Mouse (Mus musculus) midbrain, embryonic 10.5 days (tissue): ENCODE data around the gene Plekhg3. TPM values are rescaled to one million over a fixed set of nuclear protein-coding genes. Genes with fewer than 3 reads are reported as not detected.

Experiments
- DNase-seq: peaks from one replicate; pipeline ENCODE4 v3.0.0-alpha.2; 2017; ENCODE audit warnings: low spot score
- H3K27ac ChIP-seq: fragments of 300-500 bp; sonication (generic); replicated peaks from 2 replicates; pipeline ENCODE4 v1.5.1; 2016; ENCODE audit warnings: mild to moderate bottlenecking
- H3K27me3 ChIP-seq: fragments of 300-500 bp; sonication (generic); 2 replicates; pipeline ENCODE4 v1.6.1; 2016; ENCODE audit warnings: low read depth, mild to moderate bottlenecking; ENCODE audit not compliant: poor library complexity, severe bottlenecking
- H3K36me3 ChIP-seq: fragments of 300-500 bp; sonication (generic); 2 replicates; pipeline ENCODE4 v1.6.1; 2016; ENCODE audit warnings: mild to moderate bottlenecking, moderate library complexity
- H3K4me1 ChIP-seq: fragments of 300-500 bp; sonication (generic); 2 replicates; pipeline ENCODE4 v1.6.1; 2016
- H3K4me3 ChIP-seq: fragments of 300-500 bp; sonication (generic); 2 replicates; pipeline ENCODE4 v1.5.1; 2016; ENCODE audit warnings: mild to moderate bottlenecking, moderate library complexity
- H3K9me3 ChIP-seq: fragments of 300-500 bp; sonication (generic); replicated peaks from 2 replicates; pipeline ENCODE4 v1.6.1; 2016; ENCODE audit warnings: mild to moderate bottlenecking
- WGBS: fragments of 180-500 bp; shearing (Covaris S2); methylation state at CpG from one replicate; pipeline ENCODE4 v1.1.7; 2016; 5-methylcytosine and 5-hydroxymethylcytosine counted together
- polyA plus RNA-seq: library from polyadenylated mRNA; unstranded; fragments of >200 nt; fragmentation: Nextera tagmentation; extraction: Ambion mirVana; gene quantifications from 2 replicates; pipeline ENCODE4 v1.2.1, GENCODE M21; 2016

Gene Plekhg3
- polyA plus RNA-seq: 1.1 and 1.5 TPM in 2 replicates

DNA sequence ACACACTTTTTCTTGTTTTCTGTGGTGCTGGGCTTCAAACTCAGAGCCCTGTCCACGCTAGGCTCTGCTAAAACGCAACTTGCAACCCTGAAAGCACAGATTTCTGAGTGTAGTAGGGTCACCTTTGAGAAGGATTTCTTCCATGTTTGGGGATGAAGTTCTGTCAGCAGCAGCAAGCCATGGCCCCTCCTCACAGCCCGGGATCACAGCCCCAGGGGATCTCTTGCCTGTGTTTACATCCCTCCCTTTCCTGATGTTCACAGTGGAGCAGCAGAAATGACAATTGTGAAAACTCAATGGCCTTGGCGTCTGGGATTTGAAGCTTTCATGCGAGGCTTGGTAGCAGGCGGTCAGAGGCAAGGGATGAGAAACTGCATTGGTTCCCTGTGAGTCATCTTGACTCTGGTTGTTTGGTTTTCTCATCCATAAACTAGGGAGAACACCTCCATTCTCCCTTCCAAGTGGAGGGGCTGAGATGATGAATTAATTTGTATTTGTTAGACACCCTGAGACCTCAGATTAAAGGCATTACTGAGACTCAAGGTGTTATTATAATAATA is at the start of gene Plekhg3:
TSS of gene Plekhg3 (plus strand) at position 312 of the 560 bp plus-strand sequence.
- H3K4me3 ChIP-seq: no peak within 1 kb of the TSS
- WGBS: 27% methylated on average over 6 of the region's 6 CpGs
- H3K4me1 ChIP-seq: peaks cover 36% of the 10 kb centered on the region
- no peaks in the 10 kb centered on the region for H3K36me3 ChIP-seq
- no peak for DNase-seq
- H3K9me3 ChIP-seq: no peaks in the 10 kb centered on the region
- H3K27me3 ChIP-seq: peaks cover 73% of the 10 kb centered on the region
- H3K27ac ChIP-seq: no peak within 1 kb of the TSS

DNA sequence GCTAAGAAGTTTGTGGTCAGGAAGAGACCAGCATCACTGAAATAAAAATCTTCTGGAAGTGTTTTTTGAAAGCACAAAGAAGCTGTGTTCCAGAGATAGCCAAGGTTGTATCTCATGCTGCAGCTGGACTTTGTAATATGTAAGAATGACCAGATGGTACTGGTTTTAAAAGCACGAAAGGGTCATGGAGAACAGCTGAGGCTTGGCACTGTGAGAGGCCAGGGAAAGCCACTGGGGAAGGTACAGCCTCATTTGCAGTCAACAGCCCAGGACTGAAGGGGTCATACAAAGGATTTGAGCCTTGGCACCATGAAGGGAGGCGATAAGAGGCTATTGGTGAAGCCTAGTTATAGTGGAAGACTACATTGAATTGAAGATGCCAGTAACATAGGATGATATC is 48.2 kb upstream of the Plekhg3 start:
- no peaks in the 10 kb centered on the region for H3K9me3 ChIP-seq
- no peaks in the 10 kb centered on the region for H3K36me3 ChIP-seq
- DNase-seq: no peak
- WGBS: 80% methylated on average over 2 of the region's 2 CpGs
- H3K4me1 ChIP-seq: peaks cover 15% of the 10 kb centered on the region
- no peak overlapping the region for H3K4me3 ChIP-seq
- H3K27me3 ChIP-seq: no peaks in the 10 kb centered on the region
- H3K27ac ChIP-seq: no peak overlapping the region

DNA sequence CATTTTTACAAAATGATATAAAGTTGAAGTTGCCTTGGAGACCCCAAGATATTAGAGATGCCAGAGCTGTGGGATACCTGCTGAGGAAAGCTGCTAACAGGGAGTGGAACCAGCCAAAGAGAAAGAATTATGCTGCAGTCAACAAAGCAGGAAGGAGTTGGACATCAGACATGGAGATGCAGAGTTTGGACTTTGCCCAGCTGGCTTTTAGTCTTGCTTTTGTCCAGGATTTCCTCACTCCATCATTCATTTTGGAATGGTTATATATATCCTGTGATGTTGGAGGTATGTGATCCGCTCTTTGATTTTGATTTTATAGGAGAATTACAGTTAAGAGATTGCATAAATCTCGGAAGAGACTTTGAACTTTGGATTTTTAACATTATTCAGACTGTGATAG is 47.7 kb upstream of the Plekhg3 start:
- no peak overlapping the region for H3K27ac ChIP-seq
- no peak overlapping the region for H3K4me3 ChIP-seq
- H3K9me3 ChIP-seq: no peaks in the 10 kb centered on the region
- 84% methylated on average over 2 of the region's 2 CpGs for WGBS
- peaks cover 15% of the 10 kb centered on the region for H3K4me1 ChIP-seq
- no peak for DNase-seq
- H3K27me3 ChIP-seq: no peaks in the 10 kb centered on the region
- H3K36me3 ChIP-seq: no peaks in the 10 kb centered on the region

GRCm38 (mm10) chr12:76484881-76485280 is 45.8 kb upstream of the Plekhg3 start:
- Histone ChIP-seq H3K27ac (peak overlapping the region; percentile 33; the same call in 1 of the 2 replicates), H3K36me3 (no peaks in the 10 kb centered on the region), H3K4me3 (no peak overlapping the region), H3K27me3 (no peaks in the 10 kb centered on the region), H3K9me3 (no peaks in the 10 kb centered on the region), H3K4me1 (peaks cover 15% of the 10 kb centered on the region)
- no peak for DNase-seq
- 60% methylated on average over 4 of the region's 4 CpGs for WGBS

DNA sequence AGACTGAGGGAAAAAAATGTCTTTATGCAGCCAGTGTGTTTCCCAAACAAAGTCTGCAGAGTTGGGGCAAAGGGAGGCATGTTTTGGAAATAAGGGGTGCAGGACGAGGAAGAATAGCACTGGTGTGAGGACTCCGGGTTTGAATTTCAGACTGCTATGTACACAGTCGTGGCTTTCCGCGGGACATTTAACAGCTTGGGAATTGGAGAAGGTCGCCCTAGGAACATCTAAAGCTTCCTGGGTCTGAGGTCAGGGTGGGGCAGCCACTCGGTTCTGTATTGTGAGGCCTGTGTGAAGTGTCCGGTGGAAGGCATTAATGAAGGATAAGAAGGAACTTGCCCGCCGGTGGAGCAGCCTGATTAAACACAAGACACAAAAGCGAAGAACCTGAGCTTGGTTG is 45.3 kb upstream of the Plekhg3 start:
- no peak overlapping the region for H3K4me3 ChIP-seq
- H3K27ac ChIP-seq: peak overlapping the region; percentile 43; the same call in 1 of the 2 replicates
- no peaks in the 10 kb centered on the region for H3K27me3 ChIP-seq
- WGBS: 52% methylated on average over 11 of the region's 11 CpGs
- peaks cover 15% of the 10 kb centered on the region for H3K4me1 ChIP-seq
- no peak for DNase-seq
- no peaks in the 10 kb centered on the region for H3K9me3 ChIP-seq
- no peaks in the 10 kb centered on the region for H3K36me3 ChIP-seq

DNA sequence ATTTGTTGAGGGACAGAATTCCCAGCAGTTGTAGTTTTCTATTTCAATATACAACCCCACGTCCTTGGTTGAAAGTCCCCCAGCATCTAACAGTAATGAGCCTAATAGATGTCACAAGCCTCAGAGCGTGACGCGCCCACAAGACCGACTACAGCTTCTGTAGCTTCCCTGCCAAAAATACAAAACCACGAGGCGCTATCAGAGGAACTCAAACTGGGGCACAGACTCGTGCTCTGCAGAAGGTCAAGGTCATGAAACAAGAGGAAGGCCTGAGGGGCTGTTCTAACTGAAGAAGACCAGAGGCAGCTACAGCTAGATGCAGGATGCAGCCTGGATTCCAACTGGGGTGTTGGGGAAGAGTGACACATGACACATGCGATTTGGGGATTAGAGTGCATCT is 43.7 kb upstream of the Plekhg3 start:
- Histone ChIP-seq H3K4me1 (peaks cover 15% of the 10 kb centered on the region), H3K4me3 (no peak overlapping the region), H3K27me3 (no peaks in the 10 kb centered on the region), H3K9me3 (peaks cover 7% of the 10 kb centered on the region; the same call in 1 of the 2 replicates), H3K27ac (no peak overlapping the region), H3K36me3 (no peaks in the 10 kb centered on the region)
- WGBS: 84% methylated on average over 9 of the region's 9 CpGs
- no peak for DNase-seq

DNA sequence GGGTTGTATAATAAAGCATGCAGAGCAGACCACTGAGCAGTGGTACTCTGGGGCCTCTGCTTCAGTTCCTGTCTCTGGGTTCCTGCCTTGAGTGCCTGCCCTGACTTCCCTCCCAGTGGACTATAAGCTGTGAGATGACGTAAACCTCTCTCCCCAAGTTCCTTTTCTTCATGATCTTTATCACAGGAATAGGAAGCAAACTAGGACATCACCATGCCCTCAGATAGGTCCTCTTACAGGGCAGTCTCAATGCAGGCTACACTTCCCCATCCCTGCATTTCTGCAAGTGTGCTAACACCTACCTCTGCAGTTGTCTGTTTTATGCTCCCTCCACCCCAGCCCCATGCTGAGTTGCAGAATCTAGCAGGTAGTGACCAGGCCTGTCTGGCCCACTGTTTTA is 39.9 kb upstream of the Plekhg3 start:
- WGBS: 89% methylated on average over 1 of the region's 1 CpGs
- H3K27ac ChIP-seq: no peak overlapping the region
- DNase-seq: no peak
- peaks cover 7% of the 10 kb centered on the region for H3K27me3 ChIP-seq
- H3K9me3 ChIP-seq: peaks cover 7% of the 10 kb centered on the region; the same call in 1 of the 2 replicates
- H3K4me3 ChIP-seq: no peak overlapping the region
- H3K36me3 ChIP-seq: no peaks in the 10 kb centered on the region
- H3K4me1 ChIP-seq: 0 out of 2 replicates have a peak, but pooled peaks cover 2% of the 10 kb centered on the region

DNA sequence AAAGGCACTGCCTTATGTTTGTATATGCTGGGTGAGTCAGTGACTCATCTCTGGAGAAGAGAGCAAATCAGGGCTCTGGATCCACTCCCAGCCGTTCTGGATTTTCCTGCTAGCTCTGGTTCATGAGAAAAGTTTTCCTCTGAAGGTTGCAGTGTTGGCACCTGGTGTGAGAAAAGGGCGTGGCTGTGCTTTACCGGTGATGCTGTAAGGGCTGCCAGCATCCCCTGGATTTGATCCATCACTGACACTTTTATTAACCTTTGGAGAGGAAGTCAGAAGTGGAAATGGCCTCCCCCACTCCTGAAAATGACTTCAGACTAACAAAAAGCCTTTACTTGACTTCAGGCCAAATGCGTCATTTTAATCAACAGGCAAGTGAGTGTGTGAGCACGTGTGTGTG is 37.2 kb upstream of the Plekhg3 start:
- 76% methylated on average over 5 of the region's 5 CpGs for WGBS
- no peak for DNase-seq
- Histone ChIP-seq H3K9me3 (peaks cover 7% of the 10 kb centered on the region; the same call in 1 of the 2 replicates), H3K4me1 (0 out of 2 replicates have a peak, but pooled peaks cover 4% of the 10 kb centered on the region), H3K27ac (no peak overlapping the region), H3K4me3 (no peak overlapping the region), H3K36me3 (no peaks in the 10 kb centered on the region), H3K27me3 (peaks cover 7% of the 10 kb centered on the region)

DNA sequence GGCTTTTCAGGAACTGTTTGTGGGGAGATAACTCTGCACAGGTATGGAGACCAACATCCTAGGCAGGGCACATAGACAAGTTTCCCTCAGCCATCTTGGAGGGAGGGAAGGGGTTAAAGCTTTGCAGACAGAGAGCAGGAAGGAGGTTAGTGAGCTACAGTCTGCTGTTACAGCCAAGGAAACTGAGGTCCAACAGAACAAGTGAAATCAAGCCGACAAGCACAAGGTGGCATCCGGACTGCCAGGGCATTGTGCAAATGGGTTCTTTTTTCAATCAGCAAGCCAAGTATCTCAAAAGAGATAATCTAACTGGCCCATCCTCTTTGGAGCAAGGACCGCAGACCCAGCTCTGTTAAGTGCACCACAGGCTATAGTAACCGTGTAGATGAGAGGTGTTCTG is 35.3 kb upstream of the Plekhg3 start:
- DNase-seq: no peak
- WGBS: 81% methylated on average over 4 of the region's 4 CpGs
- peaks cover 7% of the 10 kb centered on the region; the same call in 1 of the 2 replicates for H3K9me3 ChIP-seq
- peaks cover 7% of the 10 kb centered on the region for H3K27me3 ChIP-seq
- no peaks in the 10 kb centered on the region for H3K36me3 ChIP-seq
- H3K4me1 ChIP-seq: 0 out of 2 replicates have a peak, but pooled peaks cover 4% of the 10 kb centered on the region
- H3K27ac ChIP-seq: no peak overlapping the region
- no peak overlapping the region for H3K4me3 ChIP-seq

DNA sequence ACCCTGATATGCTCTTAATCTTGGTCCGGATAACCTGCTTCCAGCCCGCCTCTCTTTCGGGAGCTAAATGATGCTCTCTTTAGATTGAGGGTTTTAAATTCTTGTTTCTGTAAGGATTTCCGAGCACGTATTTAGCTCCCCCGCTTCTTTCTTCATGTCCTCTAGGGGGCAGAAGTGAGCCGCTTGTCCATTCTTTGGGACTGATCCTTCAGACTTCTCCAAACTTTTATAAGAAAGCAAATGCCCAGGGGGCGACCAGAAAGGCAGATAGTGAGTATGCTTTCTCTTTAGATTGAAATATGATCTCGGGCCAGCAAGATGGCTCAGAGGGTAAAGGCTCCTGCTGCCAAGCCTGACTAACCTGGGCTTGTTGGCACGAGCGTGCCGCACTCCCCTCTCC is 34.4 kb upstream of the Plekhg3 start:
- no peak overlapping the region for H3K27ac ChIP-seq
- no peaks in the 10 kb centered on the region for H3K36me3 ChIP-seq
- peak; percentile 53 for DNase-seq

GRCm38 (mm10) chr12:76499276-76499675 is 31.4 kb upstream of the Plekhg3 start:
- Histone ChIP-seq H3K27me3 (peaks cover 7% of the 10 kb centered on the region), H3K36me3 (no peaks in the 10 kb centered on the region), H3K9me3 (no peaks in the 10 kb centered on the region), H3K4me1 (0 out of 2 replicates have a peak, but pooled peaks cover 4% of the 10 kb centered on the region), H3K4me3 (no peak overlapping the region), H3K27ac (no peak overlapping the region)
- 91% methylated on average over 9 of the region's 9 CpGs for WGBS
- no peak for DNase-seq

More for the DNA sequence above, 34.4 kb upstream of the Plekhg3 start:
- Histone ChIP-seq H3K27me3 (peaks cover 7% of the 10 kb centered on the region), H3K4me3 (no peak overlapping the region), H3K4me1 (0 out of 2 replicates have a peak, but pooled peaks cover 4% of the 10 kb centered on the region), H3K9me3 (no peaks in the 10 kb centered on the region)
- WGBS: 34% methylated on average over 12 of the region's 12 CpGs

DNA sequence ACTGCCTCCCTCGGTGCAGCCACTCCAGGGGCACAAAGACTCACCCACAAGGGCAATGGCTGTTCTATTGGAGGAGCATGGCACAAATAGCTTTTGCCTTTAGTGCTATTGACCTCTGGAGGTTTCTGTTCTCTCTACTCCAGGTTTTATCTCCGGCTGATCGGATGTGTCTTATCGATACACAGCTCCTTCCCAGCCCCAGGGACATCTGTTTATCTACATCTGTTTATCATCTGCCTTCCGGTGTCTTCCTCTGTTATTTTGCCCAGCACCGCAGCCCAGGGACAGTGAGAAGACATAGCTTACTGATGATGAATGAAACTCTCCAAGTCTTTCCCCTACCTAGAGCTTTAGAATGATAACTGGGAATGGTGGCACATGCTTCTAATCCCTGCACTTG is 30.6 kb upstream of the Plekhg3 start:
- Histone ChIP-seq H3K27ac (no peak overlapping the region), H3K36me3 (no peaks in the 10 kb centered on the region), H3K4me1 (0 out of 2 replicates have a peak, but pooled peaks cover 4% of the 10 kb centered on the region), H3K4me3 (no peak overlapping the region), H3K9me3 (no peaks in the 10 kb centered on the region), H3K27me3 (peaks cover 7% of the 10 kb centered on the region)
- WGBS: 93% methylated on average over 6 of the region's 6 CpGs
- DNase-seq: no peak

- Histone ChIP-seq H3K4me1 (0 out of 2 replicates have a peak, but pooled peaks cover 4% of the 10 kb centered on the region), H3K27me3 (no peaks in the 10 kb centered on the region), H3K27ac (no peak overlapping the region), H3K36me3 (no peaks in the 10 kb centered on the region), H3K9me3 (no peaks in the 10 kb centered on the region), H3K4me3 (no peak overlapping the region)
- no peak for DNase-seq
- 69% methylated on average over 3 of the region's 3 CpGs for WGBS
Observed at GRCm38 (mm10) chr12:76500896-76501295, 29.8 kb upstream of the Plekhg3 start.
